Mouse (Mus musculus): ENCODE measurements around the gene Zhx3.

Zhx3 gene

DNA sequence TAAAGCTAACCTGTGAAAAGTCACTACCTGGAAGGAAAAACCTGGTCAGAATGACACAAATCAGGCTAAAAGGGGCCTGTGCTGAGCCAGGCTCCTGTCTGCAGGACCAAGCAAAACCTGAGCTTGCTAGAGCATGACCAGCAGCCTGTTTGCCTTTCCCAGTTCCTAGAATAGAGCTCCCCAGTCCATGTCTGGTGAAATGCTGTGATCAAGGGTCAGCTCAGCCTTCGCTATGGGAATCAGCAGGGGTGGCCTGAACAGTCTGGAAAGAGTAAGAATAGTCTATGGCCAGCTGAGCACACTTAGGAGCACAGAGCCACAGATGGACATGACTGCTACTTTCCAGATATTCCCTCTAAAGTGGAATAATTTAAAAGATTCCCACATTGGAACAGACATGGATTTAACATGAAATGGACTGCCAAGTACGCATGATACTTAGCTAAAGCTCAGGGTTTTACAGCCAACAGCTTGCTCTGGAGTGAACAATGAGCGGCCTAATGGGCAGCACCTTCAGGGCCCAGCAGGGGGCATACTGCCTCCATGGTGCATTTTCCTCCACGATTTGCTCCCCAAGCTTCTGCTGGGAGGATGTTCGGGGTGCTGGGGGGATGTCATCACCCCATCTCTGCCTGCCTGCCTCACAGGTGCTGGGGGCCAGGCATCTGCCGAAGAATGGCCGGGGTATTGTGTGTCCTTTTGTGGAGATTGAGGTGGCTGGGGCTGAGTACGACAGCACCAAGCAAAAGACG is 112.2 kb downstream of the Zhx3 start:
- no peak for DNase-seq (ENCODE audit: low spot score in 2 of 2)

- no peak for DNase-seq (ENCODE audit: low spot score in 2 of 2)
Measured at GRCm38 (mm10) chr2:160756583-160757203, 116.1 kb downstream of the Zhx3 start.

GRCm38 (mm10) chr2:160747075-160747474 is 125.7 kb downstream of the Zhx3 start:
- DNase-seq (ENCODE audit: low spot score in 2 of 2): peak in 1 of 2 experiments; percentile 66

GRCm38 (mm10) chr2:160746637-160747036 is 126.2 kb downstream of the Zhx3 start:
- no peak for DNase-seq (ENCODE audit: low spot score in 2 of 2)

DNA sequence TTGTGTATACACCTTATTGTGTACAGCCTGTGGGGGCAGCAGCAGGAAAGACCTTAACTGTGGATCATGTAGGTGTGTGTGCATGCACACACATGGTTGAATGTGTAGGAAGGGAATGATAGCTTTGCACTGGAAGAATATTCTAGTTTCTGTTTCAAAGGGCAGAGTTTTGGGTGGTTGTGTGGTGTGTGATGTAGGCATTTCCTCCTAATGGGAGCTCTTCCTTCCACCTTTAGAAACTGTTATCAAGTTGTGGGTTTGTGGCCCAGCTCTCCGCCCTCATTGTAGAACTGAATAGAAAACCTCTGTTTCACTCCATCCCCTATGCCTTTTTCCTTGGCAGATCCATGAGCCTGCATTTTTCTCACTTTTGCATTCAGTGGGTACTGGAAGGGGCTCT is 127.3 kb downstream of the Zhx3 start:
- no peak for DNase-seq (ENCODE audit: low spot score in 2 of 2)

DNA sequence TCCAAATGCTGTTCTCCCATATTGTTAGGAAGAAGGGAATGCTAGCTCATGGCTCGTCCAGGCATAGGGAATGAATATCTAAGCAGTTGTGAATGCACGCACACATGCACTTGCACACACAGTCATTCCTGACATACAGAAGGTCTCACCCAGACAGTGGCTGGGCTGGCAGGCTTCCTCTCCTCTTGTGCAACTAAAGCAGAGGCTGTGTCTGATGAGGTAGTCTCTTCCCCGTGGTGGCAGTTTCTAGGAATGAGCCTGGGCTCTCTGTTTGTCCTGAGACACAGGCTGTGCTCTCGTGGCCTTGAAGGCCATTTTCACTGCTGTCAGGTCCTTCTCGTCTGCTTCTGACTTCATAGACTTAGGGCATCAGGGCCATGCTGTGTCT is 128.0 kb downstream of the Zhx3 start:
- no peak for DNase-seq (ENCODE audit: low spot score in 2 of 2)

DNA sequence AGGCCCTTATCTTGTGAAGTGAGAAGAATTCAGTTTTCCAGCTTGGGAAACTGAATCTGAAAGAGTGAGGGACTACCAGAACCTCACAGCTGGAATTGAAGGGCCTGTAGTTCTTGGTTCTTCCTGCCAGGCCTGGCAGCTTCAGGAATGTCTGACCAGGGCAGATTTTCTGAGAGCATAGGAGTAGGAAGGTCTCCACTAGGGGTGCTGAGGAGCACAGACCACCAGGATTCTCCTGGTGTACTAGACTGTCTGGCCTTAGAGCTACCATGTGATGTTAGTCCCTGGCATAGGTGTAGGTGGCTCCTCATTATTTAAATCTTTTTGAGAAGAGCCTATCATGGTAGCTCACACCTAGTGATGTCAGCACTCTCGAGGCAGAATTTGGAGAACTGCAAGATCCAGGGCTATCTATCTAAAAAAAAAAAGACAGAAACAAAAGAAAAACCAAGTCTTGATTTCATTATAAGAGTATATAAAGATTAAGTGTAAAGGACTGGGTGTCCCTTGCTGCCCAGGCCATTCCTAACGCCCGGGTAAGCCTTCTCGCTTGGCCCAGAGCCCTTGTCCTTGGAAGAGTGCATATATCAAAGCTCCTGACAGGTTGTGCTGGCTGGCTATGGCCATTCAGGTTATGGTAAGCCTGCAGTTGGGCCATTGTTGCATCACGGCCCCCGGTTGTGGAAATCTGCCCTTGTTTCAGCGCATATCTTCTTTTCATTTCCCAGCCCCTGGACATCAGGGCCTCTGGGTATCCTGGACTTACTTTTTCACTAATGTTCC is 128.6 kb downstream of the Zhx3 start:
- DNase-seq (ENCODE audit: low spot score in 2 of 2): no peak

- no peak for DNase-seq (ENCODE audit: low spot score in 2 of 2)
Measured at GRCm38 (mm10) chr2:160742161-160742609, 130.6 kb downstream of the Zhx3 start.

DNA sequence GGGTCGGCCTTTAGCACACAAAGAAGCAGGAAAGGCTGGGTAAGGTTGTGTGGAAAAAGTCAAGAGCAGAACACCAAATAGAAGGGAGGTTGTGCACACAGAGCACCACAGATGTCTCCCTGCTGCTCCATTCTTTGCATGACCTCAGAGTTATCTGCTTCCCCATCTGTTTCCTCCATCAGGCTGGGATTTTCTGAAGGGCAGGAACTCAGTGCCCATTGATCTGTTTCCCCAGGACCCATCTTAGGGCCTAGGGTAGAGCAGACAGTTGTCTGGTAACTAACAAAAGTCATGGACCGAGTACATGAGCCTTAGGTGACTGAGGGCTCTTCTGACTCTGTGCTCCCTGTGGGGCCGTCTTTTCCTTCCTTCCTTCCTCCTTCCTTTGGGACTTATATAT is 131.2 kb downstream of the Zhx3 start:
- DNase-seq (ENCODE audit: low spot score in 2 of 2): no peak

DNA sequence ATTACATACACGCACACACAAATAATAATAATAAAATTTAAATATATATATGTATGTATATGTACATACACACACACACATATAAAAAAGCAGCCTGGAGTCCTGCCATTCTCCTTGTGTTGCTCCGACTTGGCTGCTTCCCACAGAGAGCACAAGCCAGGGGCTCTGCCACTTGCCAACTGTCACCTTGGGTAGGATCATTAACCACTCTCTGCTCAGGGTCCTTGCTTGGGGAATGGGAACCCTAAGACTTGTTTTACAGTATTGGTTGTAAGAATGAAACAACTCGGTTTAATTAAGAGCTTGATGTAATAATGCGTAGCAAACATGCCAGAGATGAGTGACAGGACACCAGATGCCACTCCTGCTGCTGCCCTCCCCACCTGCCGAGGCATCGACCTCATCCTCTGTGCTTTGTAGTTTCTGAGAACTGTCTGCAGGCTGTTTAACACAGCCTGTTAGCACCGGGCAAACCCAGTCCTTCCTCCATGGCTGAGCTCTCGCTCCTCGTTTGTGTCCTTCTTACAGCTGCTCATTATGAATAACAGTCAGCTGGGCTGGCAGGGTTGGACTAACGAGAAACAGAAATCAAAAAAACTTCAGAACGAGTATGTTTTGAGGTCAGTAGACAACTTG is 132.2 kb downstream of the Zhx3 start:
- DNase-seq (ENCODE audit: low spot score in 2 of 2): no peak

- no peak for DNase-seq (ENCODE audit: low spot score in 2 of 2)
Measured at GRCm38 (mm10) chr2:160739647-160740356, 133.0 kb downstream of the Zhx3 start.

- DNase-seq (ENCODE audit: low spot score in 2 of 2): no peak
Measured at GRCm38 (mm10) chr2:160738354-160738753, 134.4 kb downstream of the Zhx3 start.

- DNase-seq (ENCODE audit: low spot score in 2 of 2): no peak
Measured at GRCm38 (mm10) chr2:160736466-160736865, 136.3 kb downstream of the Zhx3 start.

DNA sequence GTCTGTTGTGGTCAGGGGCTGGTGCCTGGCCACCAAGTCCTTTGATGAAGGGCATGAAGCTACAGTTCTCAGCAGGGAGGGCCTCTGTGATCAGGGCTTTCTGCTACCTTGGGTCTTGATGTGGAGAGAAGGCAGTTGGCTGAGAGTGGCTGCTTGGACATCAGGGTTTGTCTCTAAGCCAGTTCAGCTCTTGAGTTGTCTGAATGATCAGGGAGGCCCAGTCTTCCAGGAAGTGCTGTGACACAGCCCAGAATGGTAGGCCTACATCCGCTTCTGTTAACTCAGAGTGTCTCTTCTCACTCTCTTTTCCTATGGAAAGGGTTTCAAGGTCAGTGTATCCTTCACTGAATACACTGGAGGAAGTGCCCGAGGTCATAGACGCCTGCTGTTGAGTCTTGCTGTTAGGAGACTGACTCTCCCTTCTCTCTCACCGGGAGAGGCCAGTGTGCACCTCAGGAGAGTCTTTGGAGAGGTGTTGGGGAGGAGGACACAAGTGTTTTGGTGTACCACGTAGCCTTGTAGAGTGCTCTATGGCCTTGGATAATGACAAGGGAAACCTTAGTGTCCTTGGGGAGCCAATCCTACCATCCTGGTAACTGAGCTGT is 137.0 kb downstream of the Zhx3 start:
- no peak for DNase-seq (ENCODE audit: low spot score in 2 of 2)

DNA sequence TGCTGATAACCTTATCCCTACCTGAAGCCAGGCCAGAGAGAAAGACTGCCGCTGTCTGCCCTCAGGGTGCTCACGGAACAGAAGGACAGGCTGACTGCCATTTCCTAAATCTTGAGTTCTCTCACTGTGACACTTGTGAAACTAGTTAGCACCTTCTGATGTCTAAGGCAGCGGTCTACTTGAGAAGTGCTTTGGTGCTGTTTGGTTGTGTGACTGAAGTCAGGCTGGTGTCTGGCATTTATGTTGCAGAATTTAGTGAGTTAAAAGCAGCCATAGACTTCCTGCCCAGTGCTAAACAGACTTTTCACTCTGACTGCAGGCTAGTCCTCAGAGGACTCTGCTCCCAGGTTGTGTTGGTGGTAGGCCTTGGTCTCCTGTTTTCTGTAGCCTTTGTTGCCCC is 138.5 kb downstream of the Zhx3 start:
- DNase-seq (ENCODE audit: low spot score in 2 of 2): no peak

GRCm38 (mm10) chr2:160733131-160733531 is 139.7 kb downstream of the Zhx3 start:
- DNase-seq (ENCODE audit: low spot score in 2 of 2): no peak

- DNase-seq (ENCODE audit: low spot score in 2 of 2): no peak
Measured at GRCm38 (mm10) chr2:160732420-160732995, 140.3 kb downstream of the Zhx3 start.

- DNase-seq (ENCODE audit: low spot score in 2 of 2): peak; percentile 41 to 58
Measured at GRCm38 (mm10) chr2:160731839-160732261, 140.9 kb downstream of the Zhx3 start.

- DNase-seq (ENCODE audit: low spot score in 2 of 2): peak; percentile 90 to 97
Measured at GRCm38 (mm10) chr2:160731117-160731838, 141.5 kb downstream of the Zhx3 start, which contains the start of gene Plcg1. Gene Plcg1, plus strand, starts transcription at chr2:160731300.

- no peak for DNase-seq (ENCODE audit: low spot score in 2 of 2)
Measured at GRCm38 (mm10) chr2:160730797-160731116, 142.0 kb downstream of the Zhx3 start.

All from urinary bladder, adult 18-20 months (tissue).